Mouse (Mus musculus) olfactory bulb, adult 2 months (tissue): ENCODE results near the gene Ropn1l.

ENCODE experiments used
- CTCF ChIP-seq: fragments of 200-500 bp; IDR thresholded peaks from 2 replicates; pipeline ENCODE4 v1.5.1; 2012; ENCODE audit warnings: low read depth, mild to moderate bottlenecking, low read length, moderate library complexity; ENCODE audit not compliant: insufficient read depth
- POLR2A ChIP-seq: fragments of 200-500 bp; IDR thresholded peaks from 2 replicates; pipeline ENCODE4 v1.6.1; 2012; ENCODE audit warnings: mild to moderate bottlenecking, low read depth, low read length, moderate library complexity; ENCODE audit not compliant: insufficient read depth

- TF ChIP-seq POLR2A (no peak), CTCF (no peak)
Measured at GRCm38 (mm10) chr15:31502313-31502712, 48.8 kb upstream of the Ropn1l start.
